Mouse (Mus musculus) spleen, adult 10 weeks (tissue): Measurements from ENCODE around the gene Vbp1. TPM values are rescaled to one million over a fixed set of nuclear protein-coding genes. Genes with fewer than 3 reads are reported as not detected.

Experiments used
- polyA plus RNA-seq: library from polyadenylated mRNA; stranded (reverse); fragments of 350-450 nt; fragmentation: Illumina TruSeq; extraction: RNeasy Lipid Tissue Mini Kit (QIAGEN cat#74804); gene quantifications from one replicate; pipeline ENCODE4 v1.2.3, GENCODE M21; 2015; ENCODE audit warnings: low replicate concordance; ENCODE audit not compliant: insufficient read depth

Vbp1 gene
- polyA plus RNA-seq: 111 TPM

DNA sequence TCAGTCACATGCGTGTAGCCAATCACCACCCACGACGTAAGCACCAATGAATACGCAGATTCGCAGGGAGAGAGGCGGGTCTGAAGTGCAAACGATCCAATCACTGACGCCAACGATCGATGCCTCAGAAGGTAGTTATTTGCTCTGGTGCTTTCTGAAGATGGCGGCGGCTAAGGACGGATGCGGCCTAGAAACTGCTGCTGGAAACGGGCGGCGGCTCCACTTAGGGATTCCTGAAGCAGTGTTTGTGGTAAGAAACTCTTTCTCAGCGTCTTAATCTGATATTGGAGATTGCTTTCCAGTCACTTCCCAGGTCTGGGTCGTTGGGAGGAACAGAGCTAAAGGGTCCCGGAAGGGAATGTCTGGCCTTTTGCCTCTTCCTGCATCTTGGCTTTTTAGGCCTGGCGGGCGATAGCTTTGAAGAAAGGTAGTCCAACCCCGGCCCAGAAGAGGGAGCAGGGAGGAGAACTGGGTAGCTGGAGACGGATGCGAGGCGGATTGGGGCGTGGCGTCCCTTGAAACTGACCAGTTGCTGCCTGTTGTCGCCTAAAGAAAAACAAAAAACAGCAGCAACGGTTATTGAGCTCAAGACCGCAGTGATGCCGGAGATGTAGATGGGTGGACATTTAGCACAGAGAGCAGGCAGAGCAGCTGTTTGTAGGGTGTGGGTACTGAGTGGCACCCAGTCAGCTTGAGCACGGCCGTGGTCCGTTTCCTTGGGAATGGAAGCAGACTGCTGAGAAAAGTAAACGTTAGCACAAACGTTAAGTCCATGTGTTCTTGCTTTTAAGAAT, at the start of gene Vbp1:
Gene Vbp1, plus strand, starts transcription at position 121 of the 794 bp plus-strand sequence.

DNA sequence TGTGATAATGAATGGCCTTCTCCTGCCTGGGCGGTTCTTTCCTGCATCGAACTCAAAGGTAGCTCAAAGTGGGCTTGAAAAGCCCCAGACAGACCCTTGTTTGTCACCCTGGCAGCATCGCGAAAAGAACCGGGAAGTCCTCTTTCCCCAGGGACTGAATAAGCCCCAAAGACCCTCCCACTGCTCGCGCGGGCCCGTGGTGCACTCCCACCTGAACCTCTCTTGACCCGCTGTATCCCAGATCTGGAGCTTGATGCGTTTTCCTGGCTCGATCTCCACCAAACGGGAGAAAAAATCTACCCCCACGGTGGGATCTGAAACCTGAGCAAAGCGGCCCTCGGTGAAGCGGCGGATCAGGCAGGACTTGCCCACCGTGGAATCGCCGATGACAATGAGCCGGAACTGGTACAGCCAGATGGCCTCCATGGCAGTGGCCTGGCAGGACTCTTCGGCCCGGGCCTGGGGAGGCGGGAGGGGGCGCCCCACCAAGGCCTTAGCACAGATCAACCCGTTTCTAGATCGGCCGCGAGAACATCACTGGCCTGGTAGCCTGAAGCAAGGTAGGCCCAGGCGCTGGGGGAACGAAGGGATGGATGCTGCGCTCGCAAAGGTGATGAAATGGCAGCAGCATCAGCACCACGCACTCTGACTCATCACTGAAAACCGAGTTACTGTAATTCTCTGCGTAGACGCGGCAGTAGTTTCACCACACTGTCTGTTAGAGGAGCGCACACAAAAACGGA, 63.7 kb downstream of the Vbp1 start, which contains the start of gene Rab39b:
Gene Rab39b, minus strand, starts transcription at position 650 of the 743 bp plus-strand sequence.

Other genes with a start within 250 kb of the Vbp1 start
- 57.7 TPM for gene Fundc2, start 131.9 kb upstream of the Vbp1 start, polyA plus RNA-seq
- 3.7 TPM for gene F8, start 131.7 kb upstream of the Vbp1 start, polyA plus RNA-seq
- 36.5 TPM for gene Cmc4, start 97.7 kb upstream of the Vbp1 start, polyA plus RNA-seq
- gene Mtcp1, start 97.7 kb upstream of the Vbp1 start, polyA plus RNA-seq: 29.6 TPM
- gene Brcc3, start 97.7 kb upstream of the Vbp1 start, polyA plus RNA-seq: 46.8 TPM
- 0.55 TPM for gene Rab39b, start 63.9 kb downstream of the Vbp1 start, polyA plus RNA-seq